Mouse (Mus musculus) CD4-positive helper T cell, adult 2 months (primary cell): ENCODE measurements around the gene Kif14.
"Not testable (repeated sequence)": the region's sequence is repeated elsewhere in the genome, so short reads cannot be mapped to it uniquely, and the experiment has no call there.

ENCODE experiments used
- DNase-seq: peaks from one replicate; pipeline ENCODE4 v3.0.0-alpha.2; 2012; ENCODE audit warnings: low read depth, missing footprints, low spot score

The Kif14 gene

GRCm38 (mm10) chr1:136491681-136492080 lies 25.5 kb downstream of the Kif14 start:
- DNase-seq: no peak

GRCm38 (mm10) chr1:136492232-136492631 lies 26.1 kb downstream of the Kif14 start:
- no peak for DNase-seq

- DNase-seq: no peak
These were observed 33.2 kb downstream of the Kif14 start for GRCm38 (mm10) chr1:136499317-136499716.

- DNase-seq: no peak
These were observed 36.8 kb downstream of the Kif14 start for GRCm38 (mm10) chr1:136502936-136503335.

GRCm38 (mm10) chr1:136506255-136506654 lies 40.1 kb downstream of the Kif14 start:
- not testable (repeated sequence) for DNase-seq

- no peak for DNase-seq
These were observed 46.2 kb downstream of the Kif14 start for GRCm38 (mm10) chr1:136512317-136512716.

GRCm38 (mm10) chr1:136513181-136513580 lies 47.0 kb downstream of the Kif14 start:
- DNase-seq: no peak

GRCm38 (mm10) chr1:136518699-136519356 lies 52.7 kb downstream of the Kif14 start:
- DNase-seq: no peak

- no peak for DNase-seq
These were observed 55.3 kb downstream of the Kif14 start for GRCm38 (mm10) chr1:136521363-136521937.

GRCm38 (mm10) chr1:136524917-136525316 lies 58.8 kb downstream of the Kif14 start:
- DNase-seq: peak; percentile 61

GRCm38 (mm10) chr1:136525818-136526217 lies 59.7 kb downstream of the Kif14 start:
- DNase-seq: no peak

- DNase-seq: no peak
These were observed 61.0 kb downstream of the Kif14 start for GRCm38 (mm10) chr1:136527163-136527562.

GRCm38 (mm10) chr1:136532556-136532955 lies 66.4 kb downstream of the Kif14 start:
- DNase-seq: no peak

- DNase-seq: no peak
These were observed 70.8 kb downstream of the Kif14 start for GRCm38 (mm10) chr1:136536947-136537346.

GRCm38 (mm10) chr1:136538247-136538646 lies 72.1 kb downstream of the Kif14 start:
- peak; percentile 63 for DNase-seq

- no peak for DNase-seq
These were observed 74.3 kb downstream of the Kif14 start for GRCm38 (mm10) chr1:136540407-136540895.

GRCm38 (mm10) chr1:136541618-136542376 lies 75.7 kb downstream of the Kif14 start:
- DNase-seq: no peak

- DNase-seq: no peak
These were observed 77.8 kb downstream of the Kif14 start for GRCm38 (mm10) chr1:136543920-136544319.

GRCm38 (mm10) chr1:136547068-136547467 lies 80.9 kb downstream of the Kif14 start:
- peak; percentile 14 for DNase-seq

GRCm38 (mm10) chr1:136550285-136550684 lies 84.1 kb downstream of the Kif14 start:
- DNase-seq: no peak

GRCm38 (mm10) chr1:136550851-136551540 lies 84.9 kb downstream of the Kif14 start:
- peak; percentile 69 for DNase-seq

- no peak for DNase-seq
These were observed 88.5 kb downstream of the Kif14 start for GRCm38 (mm10) chr1:136554686-136555085.
